Mouse (Mus musculus): ENCODE measurements around the gene Olfr347. TPM values are rescaled to one million over a fixed set of nuclear protein-coding genes. Genes with fewer than 3 reads are reported as not detected.

The Olfr347 gene
- not detected in 2 replicates for total RNA-seq (2021)
- long read RNA-seq, experiment 1 = 0 reads
- long read RNA-seq, experiment 2 = 0 reads

- no peak for DNase-seq
These were observed at the start of gene Olfr347 for GRCm38 (mm10) chr2:36731602-36732001. Gene Olfr347, plus strand, starts transcription at chr2:36731902.

GRCm38 (mm10) chr2:36685488-36685887 lies 46.2 kb upstream of the Olfr347 start, which contains the start of gene Olfr346:
Gene Olfr346, plus strand, starts transcription at chr2:36685788.
- DNase-seq = no peak

- peak; percentile 13 for DNase-seq
These were observed 4.5 kb downstream of the Olfr347 start for GRCm38 (mm10) chr2:36736226-36736625.

GRCm38 (mm10) chr2:36783976-36784375 lies 52.3 kb downstream of the Olfr347 start, which contains the start of gene Olfr348:
Gene Olfr348, plus strand, starts transcription at chr2:36784276.
- no peak for DNase-seq

Other genes with a start within 250 kb of the Olfr347 start
- not detected in 2 replicates for gene Olfr341, start 249.4 kb upstream of the Olfr347 start, total RNA-seq (2021)
- not detected in 2 replicates for gene Olfr342, start 206.9 kb upstream of the Olfr347 start, total RNA-seq (2021)
- not detected in 2 replicates for gene Olfr344, start 165.2 kb upstream of the Olfr347 start, total RNA-seq (2021)
- gene Olfr345, start 91.9 kb upstream of the Olfr347 start, total RNA-seq (2021) = not detected in 2 replicates
- gene Olfr346, start 46.1 kb upstream of the Olfr347 start, total RNA-seq (2021) = not detected in 2 replicates
- gene Olfr348, start 52.4 kb downstream of the Olfr347 start, total RNA-seq (2021) = not detected in 2 replicates
- gene Olfr50, start 58.6 kb downstream of the Olfr347 start, total RNA-seq (2021) = not detected in 2 replicates
- not detected in 2 replicates for gene Olfr3, start 85.1 kb downstream of the Olfr347 start, total RNA-seq (2021)
- not detected in 2 replicates for gene Olfr350, start 114.4 kb downstream of the Olfr347 start, total RNA-seq (2021)
- not detected in 2 replicates for gene Olfr351, start 130.8 kb downstream of the Olfr347 start, total RNA-seq (2021)
- gene Olfr352, start 136.6 kb downstream of the Olfr347 start, total RNA-seq (2021) = not detected in 2 replicates
- gene Olfr353, start 161.0 kb downstream of the Olfr347 start, total RNA-seq (2021) = not detected in 2 replicates
- not detected in 2 replicates for gene Olfr354, start 173.8 kb downstream of the Olfr347 start, total RNA-seq (2021)
- gene Olfr355, start 197.0 kb downstream of the Olfr347 start, total RNA-seq (2021) = not detected in 2 replicates
- gene Olfr356, start 205.2 kb downstream of the Olfr347 start, total RNA-seq (2021) = not detected in 2 replicates

All from adrenal gland, postnatal 14 days (tissue).